Mouse (Mus musculus) c-Kit-positive CD71-negative TER-119-negative erythroid progenitor cells, embryonic 14.5 days (primary cell): Measurements from ENCODE around the gene Sap18.
A peak's percentile ranks its signal among the peaks of the same experiment; 100 is the strongest.
"Not testable (repeated sequence)": the region's sequence is repeated elsewhere in the genome, so short reads cannot be mapped to it uniquely, and the experiment has no call there.

Source experiments
- DNase-seq: peaks from one replicate; pipeline ENCODE4 v3.0.0-alpha.2; 2013; ENCODE audit warnings: low read depth

Sap18 gene

DNA sequence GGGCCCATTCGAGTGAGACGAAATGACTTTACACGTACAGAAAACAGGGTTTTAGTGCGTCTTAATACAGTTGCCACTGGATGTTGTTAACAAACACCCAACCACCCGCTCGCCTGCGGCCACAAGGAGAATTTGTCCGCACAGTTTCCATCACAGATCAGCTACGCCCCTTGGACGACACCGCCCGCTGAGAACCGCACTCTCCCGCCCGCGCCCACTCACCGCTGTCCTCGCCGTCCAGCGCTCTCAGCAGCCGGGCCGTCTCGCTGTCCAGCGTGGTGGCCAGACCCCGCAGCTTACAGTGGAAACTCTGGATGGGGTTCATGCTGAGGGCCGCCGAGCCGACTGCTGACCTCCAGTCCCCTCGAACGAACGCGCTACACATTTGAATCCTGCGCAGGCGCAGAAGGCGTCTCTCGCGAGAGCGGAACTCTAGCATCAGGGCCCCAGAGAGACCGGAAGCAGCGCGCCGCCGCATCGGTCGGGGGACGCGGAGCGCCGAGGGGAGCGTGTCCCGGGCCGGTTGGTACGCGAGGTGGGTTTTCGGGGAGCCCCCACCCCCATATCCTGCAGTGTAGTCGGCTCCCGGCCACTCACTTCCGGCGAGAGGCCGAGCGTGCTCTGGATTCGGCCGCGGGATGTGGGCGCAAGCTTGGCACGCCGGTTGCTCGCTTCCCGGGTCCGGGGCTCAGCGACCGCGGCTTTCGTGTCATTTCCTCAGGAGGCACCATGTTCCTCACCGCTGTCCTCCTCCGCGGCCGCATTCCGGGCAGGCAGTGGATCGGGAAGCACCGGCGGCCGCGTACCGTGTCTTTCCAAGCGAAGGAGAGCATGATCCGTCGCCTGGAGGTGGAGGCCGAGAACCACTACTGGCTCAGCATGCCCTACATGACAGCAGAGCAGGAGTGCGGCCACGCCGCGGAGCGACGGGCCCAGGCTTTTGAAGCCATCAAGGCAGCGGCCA, 28.1 kb downstream of the Sap18 start, which contains the start of the genes Ska3 and Mrpl57:
TSS of gene Ska3 (minus strand) at position 398 of the 964 bp plus-strand sequence.
TSS of gene Mrpl57 (plus strand) at position 447 of the 964 bp plus-strand sequence.
- peak; percentile 94 for DNase-seq

GRCm38 (mm10) chr14:57827284-57827683, 29.3 kb downstream of the Sap18 start:
- DNase-seq = no peak

DNA sequence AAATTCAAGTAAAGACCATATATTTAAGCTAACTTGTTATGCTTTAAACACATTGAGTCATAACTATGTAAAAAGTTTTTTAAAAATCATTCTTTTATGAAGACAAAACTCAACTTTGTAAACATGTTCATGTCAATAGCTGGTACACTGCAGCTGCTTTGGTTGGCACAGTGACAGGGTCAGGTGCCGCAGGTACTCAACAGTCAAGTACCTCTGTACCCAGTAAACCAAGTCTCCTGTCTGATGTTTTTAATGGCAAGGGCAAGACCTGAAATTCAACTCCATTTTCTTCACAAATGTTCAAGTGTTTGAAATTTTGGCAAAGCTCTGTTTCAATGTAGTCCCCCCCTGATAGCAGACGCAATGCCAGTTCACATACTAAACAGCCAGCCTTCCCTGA, 35.5 kb downstream of the Sap18 start:
- DNase-seq = no peak

DNA sequence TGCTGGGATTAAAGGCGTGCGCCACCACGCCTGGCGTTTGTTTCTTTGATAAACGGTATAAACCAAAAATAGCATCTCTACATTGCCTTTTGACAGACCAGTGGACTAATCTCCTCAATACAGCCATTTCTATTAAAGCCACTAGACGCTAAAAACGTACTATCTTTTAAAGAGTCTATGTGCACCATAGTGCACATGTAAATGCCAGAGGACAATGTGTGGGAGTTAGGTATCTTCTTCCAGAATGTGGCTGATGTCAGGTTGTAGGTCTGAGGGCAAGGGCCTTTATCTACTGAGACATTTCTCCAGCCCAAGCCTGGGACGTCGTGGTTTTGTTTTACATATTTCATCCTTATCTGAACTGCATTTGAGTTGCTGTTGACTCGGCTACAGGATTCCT, 37.2 kb downstream of the Sap18 start:
- DNase-seq = no peak

DNA sequence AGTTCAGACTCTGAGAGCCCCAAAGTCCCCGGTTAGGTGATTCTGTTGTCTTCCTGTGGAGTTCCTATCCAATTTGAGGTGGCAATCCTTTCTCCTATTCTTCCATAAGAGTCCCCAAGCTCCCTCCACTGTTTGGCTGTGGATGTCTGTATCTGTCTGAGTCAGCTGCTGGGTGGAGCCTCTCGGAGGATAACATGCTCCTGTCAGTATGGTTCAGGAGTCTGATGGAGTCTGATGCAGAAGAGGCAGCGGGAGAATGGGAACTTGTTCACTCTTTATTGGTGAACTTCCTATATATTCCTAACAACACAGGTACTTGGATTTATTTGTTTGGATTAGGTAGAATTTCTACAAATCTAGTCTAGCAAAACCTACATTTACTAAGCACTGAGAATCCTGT, 46.6 kb downstream of the Sap18 start:
- DNase-seq = no peak

- not testable (repeated sequence) for DNase-seq
Measured at GRCm38 (mm10) chr14:57848061-57848460, 50.1 kb downstream of the Sap18 start.

- DNase-seq = no peak
Measured at GRCm38 (mm10) chr14:57848646-57849045, 50.7 kb downstream of the Sap18 start.

- DNase-seq = no peak
Measured at GRCm38 (mm10) chr14:57850330-57850729, 52.4 kb downstream of the Sap18 start.

DNA sequence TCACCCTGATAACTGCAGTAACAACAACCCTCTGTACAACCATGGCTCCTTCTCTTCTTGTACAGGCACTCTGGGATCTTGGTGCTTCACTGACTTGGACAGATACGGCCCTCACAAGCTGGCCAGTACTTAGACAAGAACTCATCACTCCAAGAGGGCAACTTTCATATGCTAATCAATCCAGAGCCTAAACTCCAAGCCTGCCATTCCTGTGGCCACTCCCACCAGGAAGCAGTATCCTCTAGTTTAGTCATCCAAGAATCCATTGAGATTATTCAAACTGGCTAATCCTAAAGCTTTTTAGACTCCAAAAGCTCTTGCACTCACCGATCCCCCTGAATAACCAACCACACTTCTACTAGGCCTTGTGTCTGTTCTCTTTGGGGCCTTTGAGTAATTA, 55.0 kb downstream of the Sap18 start:
- no peak for DNase-seq

- not testable (repeated sequence) for DNase-seq
Measured at GRCm38 (mm10) chr14:57856037-57856436, 58.1 kb downstream of the Sap18 start.
